Mouse (Mus musculus): ENCODE data around the gene Elavl3.
"Not testable (repeated sequence)": the region's sequence is repeated elsewhere in the genome, so short reads cannot be mapped to it uniquely, and the experiment has no call there.

Gene Elavl3

DNA sequence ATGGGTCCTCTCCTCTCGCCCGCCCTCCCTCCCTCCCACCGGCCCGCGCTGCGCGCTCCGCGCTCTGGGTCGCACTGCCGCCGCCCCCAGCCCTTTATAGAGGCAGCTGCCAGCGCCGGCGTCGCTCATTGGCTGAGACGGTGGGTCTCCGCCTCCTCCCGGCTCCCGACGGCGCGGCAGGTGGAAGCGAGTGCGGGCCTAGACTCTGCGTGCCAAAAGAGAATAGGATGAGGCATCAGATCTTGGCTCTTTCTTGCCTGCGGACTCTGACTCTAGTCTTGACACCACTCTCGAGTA is at the start of gene Elavl3:
TSS of gene Elavl3 (minus strand) at position 66 of the 297 bp plus-strand sequence.
- DNase-seq (ENCODE audit: extremely low spot score, low read depth, low spot score) = no peak

DNA sequence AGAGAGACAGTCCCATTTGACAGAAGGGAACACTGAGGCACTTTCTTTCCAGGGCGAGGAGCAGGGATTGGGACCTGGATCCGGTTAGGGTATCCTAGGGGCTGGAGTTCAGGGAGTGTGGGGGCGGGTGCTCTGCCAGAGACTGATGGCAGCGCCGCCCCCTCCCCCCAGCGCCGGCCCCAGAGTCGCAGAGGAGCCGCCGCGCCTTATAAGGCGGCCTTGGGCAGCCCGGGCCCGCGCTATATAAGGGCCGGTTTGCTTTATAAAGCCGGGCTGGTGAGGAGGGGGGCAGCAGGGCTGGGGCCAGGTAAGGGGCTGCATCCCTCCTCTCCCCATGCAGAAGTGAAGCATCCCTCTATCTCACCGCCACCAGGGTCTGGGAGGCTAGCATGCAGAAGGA is 48.1 kb upstream of the Elavl3 start:
- no peak for DNase-seq (ENCODE audit: extremely low spot score, low read depth, low spot score)

DNA sequence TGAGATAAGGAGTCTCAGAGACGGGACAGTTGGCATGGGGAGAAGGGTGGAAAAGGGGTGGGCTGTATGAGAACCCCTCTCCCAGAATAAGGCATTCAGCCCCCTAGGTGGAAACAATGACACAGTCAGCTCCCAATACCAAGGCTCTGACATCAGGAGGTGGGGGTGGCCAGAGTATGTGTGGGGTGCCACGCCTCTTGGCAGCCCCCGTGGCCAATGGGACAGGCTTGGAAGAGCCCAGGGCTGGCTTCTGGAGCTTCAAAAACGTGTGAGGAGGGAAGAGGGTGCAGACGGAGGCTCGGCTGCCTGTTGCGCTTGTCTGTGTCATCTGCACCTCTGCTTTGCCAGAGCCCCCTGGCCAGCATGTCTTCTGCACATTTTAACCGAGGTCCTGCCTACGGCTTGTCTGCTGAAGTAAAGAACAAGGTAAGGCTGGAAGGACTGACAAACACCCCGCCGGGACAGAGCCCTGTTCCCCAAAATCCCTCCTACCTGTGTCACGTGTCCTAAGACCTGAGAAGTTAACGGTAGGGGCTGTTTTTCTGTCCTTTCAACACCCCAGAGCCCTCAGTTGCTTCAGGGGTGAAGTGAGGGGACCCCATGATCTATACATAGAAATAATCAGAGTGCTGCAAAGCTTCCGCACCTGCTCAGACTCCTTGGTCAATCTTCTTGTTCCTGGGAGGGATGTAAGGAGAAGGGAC is 47.3 kb upstream of the Elavl3 start, which contains the start of gene Cnn1:
TSS of gene Cnn1 (plus strand) at position 224 of the 704 bp plus-strand sequence.
- DNase-seq (ENCODE audit: extremely low spot score, low read depth, low spot score) = no peak

DNA sequence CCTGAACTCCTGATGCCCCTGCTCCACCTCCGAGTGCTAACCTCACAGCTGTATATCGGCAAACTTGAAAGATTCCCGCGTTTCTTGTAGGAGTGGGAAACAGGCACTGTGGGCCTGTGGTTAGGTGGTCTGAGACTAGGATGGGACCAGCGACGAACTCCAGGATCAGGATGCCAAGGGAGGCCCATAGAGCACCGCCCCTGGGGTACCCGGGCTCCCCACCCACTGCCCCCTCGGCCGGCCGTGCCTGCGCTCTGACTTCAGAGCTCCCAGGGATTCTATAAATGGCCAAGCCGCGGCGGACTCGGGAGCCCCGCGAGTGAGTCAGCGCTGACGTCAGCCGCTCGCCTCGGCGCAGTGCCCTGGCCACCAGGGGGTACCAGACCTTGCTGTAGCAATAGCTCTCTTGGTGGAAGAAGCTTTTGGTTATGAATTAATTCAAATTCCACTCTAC is 44.1 kb upstream of the Elavl3 start:
- no peak for DNase-seq (ENCODE audit: extremely low spot score, low read depth, low spot score)

DNA sequence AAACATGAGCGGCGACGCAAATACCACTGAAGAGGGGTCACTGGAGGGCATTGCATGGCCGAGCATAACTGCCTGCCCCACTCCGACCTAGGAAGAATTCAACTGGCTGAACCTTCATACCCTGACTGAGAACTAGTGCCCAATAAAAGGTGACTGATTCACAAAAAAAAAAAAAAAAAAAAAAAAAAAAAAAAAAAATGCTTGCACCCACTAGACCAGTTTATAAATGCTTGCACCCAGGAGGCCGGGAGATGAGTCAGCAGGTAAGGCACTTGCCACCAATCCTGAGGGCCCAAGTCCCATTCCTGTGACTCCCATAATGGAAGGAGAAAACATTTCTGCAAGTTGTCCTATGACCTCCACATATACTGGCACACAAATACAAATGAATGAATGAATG is 40.9 kb upstream of the Elavl3 start:
- no peak for DNase-seq (ENCODE audit: extremely low spot score, low read depth, low spot score)

DNA sequence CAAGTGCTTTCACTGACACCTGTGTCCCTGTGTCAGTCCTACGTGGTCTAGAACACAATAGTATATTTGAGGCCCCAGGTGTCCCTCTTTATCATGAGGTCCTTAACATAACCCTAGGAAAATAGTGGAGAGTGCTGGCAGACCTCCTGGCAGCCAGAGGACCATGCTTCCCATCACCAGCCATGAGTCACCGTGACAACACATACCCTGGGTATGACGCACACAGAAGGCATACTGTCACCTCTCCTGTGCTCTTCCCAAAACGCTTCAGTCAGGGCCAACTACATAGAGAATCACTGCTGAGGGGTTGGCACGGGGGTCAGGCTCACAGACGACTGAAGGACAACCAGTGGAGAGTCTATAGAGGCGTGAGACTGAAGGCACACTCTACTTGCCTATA is 38.2 kb upstream of the Elavl3 start:
- no peak for DNase-seq (ENCODE audit: extremely low spot score, low read depth, low spot score)

DNA sequence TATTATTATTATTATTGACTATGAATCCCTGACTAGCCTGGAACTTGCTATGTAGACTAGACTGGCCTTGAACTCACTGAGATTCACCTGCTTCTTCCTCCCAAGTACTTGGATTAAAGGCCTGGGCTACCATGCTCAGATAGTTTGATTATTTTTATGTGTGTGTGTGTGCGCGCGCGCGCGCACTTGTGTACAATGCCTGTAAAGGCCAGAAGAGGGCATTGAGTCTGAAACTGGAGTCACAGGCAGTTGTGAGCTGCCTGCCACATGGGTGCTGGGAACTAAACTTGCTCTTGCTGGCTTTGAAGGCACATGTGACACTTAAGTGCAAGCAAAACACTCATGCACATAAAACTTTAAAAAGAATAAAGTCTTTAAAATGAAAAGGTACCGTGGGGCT is 37.5 kb upstream of the Elavl3 start:
- no peak for DNase-seq (ENCODE audit: extremely low spot score, low read depth, low spot score)

DNA sequence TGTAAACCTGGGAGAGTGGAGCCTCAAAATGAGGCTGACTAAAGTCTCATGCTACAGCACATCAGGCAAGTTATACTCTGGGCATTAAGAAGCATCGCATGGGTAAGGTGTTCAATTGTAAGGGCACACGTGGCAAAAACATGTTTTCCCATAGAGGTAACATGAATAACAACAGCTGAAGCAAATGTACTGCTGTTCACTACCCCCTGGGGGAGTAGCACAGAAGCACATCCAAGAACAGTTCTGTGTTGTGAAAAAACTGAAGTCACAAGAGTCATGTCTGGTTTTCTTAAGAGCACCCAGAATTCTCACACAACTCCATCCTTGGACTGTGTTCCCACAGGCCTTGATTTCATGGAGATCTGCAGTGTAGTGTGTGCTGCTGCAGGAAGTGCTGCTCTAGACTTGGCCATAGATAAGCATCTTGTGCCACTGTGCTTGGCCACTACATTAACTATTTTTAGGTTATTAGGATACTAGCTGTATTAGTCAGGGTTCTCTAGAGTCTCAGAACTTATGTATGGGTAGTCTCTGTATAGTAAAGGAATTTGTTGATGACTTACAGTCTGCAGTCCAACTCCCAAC is 35.3 kb upstream of the Elavl3 start:
- DNase-seq (ENCODE audit: extremely low spot score, low read depth, low spot score) = no peak

DNA sequence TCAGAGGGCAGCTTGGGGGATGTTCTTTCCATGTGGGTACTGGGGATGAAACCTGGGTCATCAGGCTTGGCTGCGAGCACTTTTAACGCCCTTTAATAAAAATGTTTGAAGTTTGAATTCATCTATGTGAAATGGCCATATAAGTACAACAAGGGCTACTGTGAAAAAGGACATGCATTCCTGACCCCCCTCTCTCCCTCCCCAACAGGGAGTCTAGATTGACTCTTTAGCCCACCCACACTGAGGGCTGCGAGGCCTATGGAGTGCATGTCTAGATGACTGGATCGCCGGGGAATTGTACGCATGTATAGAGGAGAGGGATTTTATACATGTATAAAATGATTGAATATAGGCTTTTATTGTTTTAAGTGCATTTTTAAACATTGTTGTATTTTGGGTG is 34.2 kb upstream of the Elavl3 start:
- no peak for DNase-seq (ENCODE audit: extremely low spot score, low read depth, low spot score)

DNA sequence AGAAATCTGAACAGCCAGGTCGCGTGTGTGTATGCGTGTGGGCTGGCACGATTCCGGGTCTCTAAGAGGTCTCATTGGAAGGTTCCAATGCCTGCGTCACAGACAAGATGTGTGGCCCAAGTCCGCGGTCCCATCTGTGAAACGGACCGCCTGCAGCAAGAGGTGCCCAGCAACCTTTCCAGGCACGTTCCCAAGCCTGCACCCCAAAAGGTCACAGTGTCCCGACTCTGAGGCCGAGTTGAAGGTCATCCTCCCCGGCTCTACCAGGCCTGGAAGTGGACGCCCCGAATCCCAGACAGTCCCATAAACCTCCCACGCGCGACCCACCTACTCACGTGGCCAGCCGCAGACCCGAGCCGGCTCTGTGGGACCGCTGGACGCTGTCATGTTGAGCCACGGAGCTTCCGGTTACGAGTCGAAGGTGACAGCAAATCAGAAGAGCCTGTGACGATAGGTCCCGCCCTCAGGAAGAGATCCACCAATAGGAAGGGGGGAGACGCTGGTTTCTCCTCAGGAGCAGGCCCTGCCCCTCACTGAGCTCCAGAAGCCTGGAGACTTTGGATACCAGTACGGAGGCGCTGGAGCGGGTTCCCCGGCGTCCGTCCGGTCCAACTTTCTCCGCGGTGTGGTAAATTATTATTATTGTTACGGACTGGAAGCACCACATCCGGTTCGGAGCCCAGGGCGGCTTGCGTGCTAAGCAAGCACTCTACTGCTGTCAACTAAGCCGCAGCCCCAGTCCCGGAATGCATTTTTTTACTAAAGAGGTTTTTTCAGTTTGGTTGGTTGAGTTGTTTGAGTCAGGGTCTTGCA is 33.4 kb upstream of the Elavl3 start, which contains the start of gene Ecsit:
TSS of gene Ecsit (minus strand) at position 417 of the 813 bp plus-strand sequence.
- peak; percentile 90 for DNase-seq (ENCODE audit: extremely low spot score, low read depth, low spot score)

DNA sequence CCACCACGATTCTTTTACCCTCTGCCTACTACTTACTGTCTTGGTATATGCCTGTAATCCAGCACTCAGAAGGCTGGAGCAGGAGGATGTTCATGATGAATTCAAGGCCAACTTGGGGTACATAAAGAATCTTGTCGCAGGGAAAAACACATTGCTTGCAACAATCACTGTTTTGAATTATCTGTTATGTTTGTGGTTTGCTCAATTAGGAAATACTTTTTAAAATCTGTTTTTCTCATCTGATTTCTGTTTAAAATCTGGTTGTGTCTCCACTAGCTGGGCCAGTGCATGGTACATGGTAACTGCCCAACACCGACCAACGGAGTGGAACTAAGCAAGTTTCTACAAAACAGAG is 32.8 kb upstream of the Elavl3 start:
- no peak for DNase-seq (ENCODE audit: extremely low spot score, low read depth, low spot score)

DNA sequence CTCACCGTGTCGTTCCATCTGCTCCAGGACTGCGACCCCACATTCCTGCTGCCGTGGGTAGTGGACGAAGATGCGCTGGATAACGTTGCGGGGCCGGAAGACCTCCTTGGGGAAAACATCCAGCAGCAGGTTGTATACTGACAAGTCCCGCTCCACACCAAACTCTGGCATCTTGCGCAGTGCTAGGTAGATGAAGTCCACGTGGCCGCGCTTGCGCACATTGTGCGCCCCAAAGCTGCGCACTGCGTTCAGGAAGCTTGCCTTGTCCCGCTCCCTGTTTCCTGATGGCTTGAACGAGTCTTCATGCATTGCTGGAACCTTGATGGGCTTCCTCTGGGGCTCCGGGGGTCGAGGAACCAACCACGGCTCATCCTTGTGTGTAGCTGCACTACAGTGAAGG is 24.4 kb upstream of the Elavl3 start:
- DNase-seq (ENCODE audit: extremely low spot score, low read depth, low spot score) = no peak

DNA sequence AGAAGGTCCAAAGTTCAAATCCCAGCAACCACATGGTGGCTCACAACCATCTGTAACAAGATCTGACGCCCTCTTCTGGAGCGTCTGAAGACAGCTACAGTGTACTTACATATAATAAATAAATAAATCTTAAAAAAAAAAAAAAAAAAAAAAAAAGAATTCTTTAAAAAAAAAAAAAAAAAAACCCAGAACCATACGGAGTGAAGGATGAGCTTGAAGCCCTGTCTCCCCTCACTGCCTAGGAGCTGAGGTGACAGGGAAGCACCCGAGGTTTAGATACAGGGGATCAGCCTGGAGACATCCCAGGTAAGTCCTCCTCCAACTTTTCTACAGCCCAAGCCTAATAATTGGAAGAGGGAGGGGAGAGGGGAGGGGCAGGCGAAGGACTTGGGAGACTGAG is 24.0 kb upstream of the Elavl3 start:
- not testable (repeated sequence) for DNase-seq (ENCODE audit: extremely low spot score, low read depth, low spot score)

DNA sequence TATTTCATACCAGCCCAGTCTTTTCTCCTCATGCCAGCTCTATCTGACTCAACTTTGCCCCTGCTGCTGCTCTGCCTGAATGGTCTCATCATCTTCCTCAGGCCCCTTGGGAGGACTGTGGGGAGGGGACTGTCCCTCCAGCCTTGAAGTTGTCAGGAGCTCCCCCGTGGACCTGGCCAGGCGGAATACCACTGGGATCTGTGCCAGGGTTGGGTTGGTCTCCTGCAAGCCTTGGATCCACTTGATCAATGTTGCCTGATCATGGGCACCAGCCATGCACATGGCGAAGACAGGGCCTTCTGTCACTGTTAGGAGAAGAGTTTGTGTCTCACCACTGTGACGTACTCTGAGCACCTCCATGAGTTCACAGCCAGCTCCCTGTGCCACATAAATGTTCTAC is 20.5 kb upstream of the Elavl3 start:
- no peak for DNase-seq (ENCODE audit: extremely low spot score, low read depth, low spot score)

DNA sequence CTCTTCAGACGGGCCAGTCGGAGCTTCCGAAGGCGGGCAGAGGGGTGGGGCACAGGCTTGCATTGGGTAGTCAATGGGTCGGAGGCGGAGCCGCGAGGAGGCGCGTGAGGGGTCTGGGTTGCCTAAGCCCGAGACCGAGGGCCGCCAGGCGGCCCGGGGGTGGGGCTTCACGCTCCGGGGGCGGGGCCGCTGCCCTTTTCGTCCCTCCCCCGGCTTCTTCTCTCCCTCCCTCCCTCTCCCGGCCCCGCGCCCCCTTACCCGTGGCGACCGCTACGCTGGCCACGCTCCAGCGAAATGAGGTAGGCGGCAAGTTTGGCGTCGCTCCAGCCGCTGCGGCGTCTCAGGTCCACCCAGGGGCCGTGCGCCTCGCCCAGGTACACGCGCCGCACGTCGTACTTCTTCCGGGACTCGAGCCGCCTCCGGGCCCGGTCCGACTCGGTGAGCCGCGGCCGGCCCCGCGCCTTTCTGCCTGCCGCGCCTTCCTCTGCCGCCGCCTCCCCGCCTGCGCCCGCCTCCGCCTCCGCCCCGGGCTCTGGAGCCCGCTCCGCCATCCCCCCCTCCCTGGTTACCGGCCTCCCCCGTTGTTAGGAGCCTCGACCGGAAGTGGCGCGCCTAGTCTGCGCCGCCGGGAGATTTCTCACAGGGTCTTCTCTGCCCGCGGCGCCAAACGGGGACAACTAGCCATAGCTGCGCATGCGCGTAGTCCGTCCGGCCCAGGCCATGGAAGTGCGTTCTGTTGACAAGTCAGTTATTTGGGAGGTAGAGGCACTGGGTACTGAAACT is 19.2 kb upstream of the Elavl3 start, which contains the start of the genes Gm49318 and Zfp653:
TSS of gene Gm49318 (minus strand) at position 469 of the 783 bp plus-strand sequence.
TSS of gene Zfp653 (minus strand) at position 586 of the 783 bp plus-strand sequence.
- DNase-seq (ENCODE audit: extremely low spot score, low read depth, low spot score) = peak; percentile 84

DNA sequence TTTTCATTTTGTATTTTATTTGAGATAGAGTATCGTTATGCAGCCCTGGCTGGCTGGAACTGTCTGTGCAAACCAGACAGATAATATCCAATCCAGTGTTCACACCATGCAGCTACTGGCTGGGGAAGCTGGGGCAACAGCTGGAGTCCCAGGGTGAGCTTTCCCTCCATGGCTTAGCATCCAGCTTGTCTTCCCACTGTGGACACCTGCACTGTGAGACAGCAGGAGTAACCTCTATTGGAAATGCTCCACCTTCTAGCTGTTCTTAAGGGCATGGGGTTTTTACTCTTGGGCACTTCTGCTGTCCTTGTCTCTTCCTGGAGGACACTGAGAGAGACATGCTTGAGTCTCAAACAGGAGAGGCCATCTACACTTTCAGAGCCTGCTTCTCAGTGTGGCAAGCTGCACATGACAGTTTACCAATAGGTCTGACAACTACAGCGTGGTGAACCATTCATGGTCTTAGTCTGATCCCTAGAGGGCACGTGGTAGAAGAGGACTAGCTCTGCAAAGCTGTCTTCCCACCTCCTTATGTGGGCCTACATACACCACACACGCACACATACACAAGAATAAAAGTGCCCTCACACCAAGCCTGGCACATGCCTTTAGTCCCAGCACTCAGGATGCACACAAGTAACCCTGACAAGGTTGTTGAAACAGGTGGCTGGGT is 18.2 kb upstream of the Elavl3 start:
- DNase-seq (ENCODE audit: extremely low spot score, low read depth, low spot score) = no peak

DNA sequence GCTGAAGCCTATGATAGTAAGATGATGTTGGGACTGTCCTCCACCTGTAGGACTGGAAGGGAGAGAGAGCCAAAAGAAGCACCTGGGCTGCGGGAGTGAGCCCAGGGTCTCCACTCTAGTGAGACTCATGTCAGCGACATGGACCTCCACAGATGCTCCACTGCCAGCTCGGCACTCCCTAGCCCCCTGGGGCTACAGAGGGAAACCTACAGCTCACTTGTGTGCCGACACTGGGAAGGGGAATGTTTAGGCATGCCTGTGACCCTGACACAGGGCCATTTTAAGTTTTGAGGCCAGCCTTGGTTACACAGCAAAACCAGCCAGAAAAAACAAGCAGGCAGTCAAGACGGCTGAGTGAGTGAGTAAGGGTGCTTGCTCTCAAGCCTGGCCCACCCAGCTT is 15.4 kb upstream of the Elavl3 start:
- no peak for DNase-seq (ENCODE audit: extremely low spot score, low read depth, low spot score)

DNA sequence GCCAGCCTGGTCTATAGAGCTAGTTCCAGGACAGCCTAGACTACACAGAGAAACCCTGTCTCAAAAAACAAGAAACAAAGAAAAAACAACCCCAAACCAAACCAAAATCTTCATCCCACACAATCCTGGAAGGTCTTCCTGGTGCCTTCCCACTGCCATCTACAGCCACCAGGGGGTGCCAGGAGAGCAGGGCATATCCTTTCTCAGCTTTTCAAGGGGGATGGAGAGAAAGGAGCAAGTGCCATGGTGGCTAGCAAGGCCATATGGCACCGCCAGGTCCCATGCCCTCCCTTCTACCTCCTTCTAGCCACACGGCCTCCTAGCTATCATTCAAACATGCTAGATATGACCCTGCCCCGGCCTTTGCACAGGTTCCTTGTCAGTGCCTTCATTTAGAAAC is 14.6 kb upstream of the Elavl3 start:
- DNase-seq (ENCODE audit: extremely low spot score, low read depth, low spot score) = no peak

DNA sequence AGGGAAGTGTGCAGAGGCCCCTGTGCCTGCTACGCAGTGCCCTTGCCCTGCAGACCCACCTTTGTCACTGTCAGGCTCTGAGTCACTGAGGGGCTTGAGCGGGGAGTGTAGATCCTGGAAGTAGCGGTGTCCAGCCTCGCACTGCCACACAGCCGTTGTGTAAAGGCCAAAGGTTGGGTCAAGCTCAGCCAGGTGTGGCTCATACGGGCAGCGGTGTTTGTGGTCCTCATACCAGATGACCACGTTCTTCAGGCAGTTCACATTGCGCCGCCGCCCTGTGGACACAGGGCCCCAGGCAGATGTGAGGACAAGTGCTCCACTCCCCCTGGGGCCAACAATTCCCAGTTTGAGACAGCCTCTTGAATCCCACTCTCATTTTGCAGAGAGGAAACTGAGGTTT is 13.8 kb upstream of the Elavl3 start:
- DNase-seq (ENCODE audit: extremely low spot score, low read depth, low spot score) = no peak

DNA sequence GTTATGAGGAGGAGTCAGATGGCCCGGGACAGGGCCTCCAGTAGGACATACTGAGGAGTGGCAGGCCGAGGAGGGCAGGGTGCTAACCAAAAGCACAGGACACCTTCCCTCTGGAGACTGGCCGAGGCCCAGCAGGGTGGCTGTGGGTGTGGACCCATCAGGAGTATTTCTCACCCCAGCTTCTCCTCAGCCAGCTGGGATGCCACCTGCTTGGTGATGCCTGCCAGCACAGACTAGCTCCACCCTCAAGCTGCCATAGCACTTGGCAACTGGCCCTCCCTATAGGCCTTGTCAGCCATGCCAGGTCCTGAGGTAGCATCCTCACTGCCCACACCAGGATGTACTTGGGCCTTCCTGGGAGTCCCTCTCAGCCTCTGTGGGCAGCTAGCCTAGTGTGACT is 12.5 kb upstream of the Elavl3 start:
- no peak for DNase-seq (ENCODE audit: extremely low spot score, low read depth, low spot score)

DNA sequence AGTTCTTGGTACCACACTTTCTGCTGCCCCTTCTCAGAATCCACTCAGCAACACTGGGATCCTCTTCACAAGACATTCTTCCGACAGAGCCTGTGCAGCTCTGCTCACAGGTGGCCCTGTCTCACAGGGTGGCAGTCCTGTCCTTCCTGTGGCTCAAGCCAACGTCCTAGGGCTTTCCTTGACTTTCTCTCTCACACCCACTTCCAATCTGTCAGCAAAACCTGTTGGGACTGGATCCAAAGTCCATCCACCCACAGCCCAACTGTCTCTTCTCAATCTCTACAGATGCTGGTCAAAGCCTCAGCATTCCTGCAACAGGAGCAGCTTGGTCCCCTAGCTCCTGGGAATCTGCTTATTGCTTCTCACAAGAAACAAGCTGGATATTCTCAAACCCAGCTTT is 9.5 kb upstream of the Elavl3 start:
- no peak for DNase-seq (ENCODE audit: extremely low spot score, low read depth, low spot score)
